Mouse (Mus musculus) right cerebral cortex, adult 2 months (tissue): ENCODE results near the gene Plekhg1.

Source experiments
- DNase-seq, 2 experiments: peaks; one replicate each; pipeline ENCODE4 v3.0.0; 2021 to 2022; ENCODE audit warnings: low spot score in 2 of 2

The Plekhg1 gene

DNA sequence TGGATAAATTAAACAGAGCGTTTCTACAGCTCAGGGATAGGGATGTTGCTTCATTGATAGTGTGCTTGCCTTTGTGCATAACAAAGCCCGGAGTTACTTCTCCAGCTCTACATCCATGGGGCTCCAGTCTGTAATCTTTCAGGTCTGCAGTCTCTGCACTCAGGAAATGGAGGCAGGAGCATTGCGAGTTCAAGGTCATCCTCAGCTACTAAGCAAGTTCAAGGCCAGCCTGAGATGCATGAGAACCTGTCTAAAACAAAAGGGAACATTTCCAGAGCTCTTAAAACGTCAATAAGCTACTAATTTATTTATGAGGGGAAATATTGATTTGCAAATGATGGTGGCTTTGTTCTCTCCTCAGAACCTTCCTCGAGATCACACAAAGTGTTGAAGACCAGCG lies 209.1 kb downstream of the Plekhg1 start:
- DNase-seq, result no peak

DNA sequence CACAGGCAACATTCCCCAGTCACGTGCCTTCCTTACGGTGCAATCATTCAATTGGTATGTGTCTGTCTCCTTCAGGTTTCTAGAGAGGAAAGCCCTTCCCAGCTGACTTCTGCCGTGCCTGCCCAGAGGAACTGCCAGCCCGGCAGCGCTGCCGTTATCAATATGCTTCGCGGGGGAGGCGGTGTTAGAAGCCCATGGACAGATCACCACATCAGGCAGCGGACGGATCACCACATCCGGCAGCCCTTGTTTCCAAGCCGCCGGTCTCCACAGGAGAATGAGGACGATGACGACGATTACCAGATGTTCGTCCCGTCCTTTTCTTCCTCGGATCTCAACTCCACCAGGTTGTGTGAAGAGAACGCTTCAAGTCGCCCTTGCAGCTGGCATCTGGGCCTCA lies 216.3 kb downstream of the Plekhg1 start:
- no peak for DNase-seq

DNA sequence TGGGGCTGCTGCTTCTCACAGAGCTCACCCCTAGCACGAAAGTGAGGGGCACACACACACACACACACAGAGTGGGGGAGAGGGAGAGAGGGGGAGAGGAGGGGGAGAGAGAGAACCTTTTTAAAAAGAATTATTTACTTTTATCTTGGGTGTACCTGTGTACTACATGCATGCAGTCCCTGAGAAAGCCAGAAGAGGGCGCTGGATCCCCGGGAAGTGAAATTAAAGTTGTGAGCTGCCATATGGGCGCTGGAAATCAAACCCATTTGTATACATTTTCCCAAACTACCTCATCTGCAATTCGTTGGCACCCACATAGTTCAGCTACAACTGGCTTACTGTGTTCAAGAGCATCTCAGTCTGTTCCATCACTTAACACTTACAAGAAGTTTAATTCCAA lies 218.4 kb downstream of the Plekhg1 start:
- DNase-seq, result no peak

DNA sequence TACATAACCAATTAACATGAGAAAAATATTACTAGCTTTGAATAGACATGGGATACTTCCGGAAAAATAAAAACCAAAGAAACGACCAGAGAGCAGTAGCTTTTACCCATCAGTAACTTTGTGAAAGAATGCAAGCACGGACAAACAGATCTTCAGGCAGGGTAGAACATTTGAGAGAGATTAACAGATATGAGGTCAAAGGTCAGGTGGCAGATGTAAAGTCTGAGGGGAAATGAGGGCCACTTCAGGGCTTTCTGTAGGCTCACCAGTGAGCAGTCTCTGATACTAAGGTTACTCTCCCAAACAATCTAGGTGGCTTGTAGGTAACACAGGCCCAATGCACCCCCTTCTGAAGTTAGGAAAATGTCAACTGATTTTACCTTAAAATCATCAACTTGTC lies 228.9 kb downstream of the Plekhg1 start:
- DNase-seq, result no peak

DNA sequence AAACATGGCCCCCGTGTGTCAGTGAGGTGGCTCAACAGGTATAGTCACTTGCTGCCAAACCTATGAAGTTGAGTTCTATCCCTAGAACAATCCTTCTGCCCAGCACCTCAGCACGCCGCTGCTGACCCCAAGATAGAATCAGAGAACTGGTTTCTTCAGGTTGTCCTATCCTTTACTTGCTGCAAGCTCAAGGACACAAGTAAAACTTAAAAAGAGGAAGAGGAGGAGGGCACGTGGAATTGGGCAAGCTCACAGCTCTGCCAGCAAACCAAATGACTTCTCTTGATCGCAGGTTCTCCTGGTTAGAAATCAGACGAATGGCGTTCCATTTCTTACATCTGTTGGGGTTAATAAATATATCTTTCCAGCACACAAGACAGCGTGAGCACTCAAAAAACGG lies 232.1 kb downstream of the Plekhg1 start:
- DNase-seq, result no peak

DNA sequence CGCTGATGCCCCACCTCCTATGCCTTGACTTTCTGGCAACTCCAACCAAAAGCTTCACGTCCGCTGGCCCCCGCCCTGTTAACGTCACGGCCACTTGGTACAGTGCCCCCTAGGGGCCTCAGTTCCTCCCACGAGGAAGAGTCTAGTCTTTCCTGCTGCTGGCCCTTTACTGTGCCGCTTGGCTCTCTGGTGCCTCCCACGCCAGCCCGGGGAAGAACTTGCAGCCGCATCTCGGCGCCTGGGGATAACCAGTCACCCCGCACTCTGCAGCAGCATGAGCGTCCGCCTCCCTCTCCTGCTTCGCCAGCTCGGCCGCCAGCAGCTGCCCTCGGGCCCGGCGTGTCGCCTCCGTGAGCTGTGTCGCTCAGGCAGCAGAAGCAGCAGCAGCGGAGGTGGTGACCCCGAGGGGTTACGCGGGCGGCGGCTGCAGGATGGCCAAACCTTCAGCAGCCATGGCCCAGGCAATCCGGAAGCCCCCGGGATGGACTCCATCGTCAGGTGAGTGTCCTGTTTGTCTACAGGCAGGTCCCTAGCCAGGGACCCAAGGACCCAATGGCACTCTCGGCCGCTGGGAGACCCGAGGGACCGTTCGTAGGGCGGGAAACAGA lies 232.9 kb downstream of the Plekhg1 start, which contains the start of gene Mthfd1l:
TSS of gene Mthfd1l (plus strand) at position 138 of the 608 bp plus-strand sequence.
- peak; percentile 78 to 81 for DNase-seq

DNA sequence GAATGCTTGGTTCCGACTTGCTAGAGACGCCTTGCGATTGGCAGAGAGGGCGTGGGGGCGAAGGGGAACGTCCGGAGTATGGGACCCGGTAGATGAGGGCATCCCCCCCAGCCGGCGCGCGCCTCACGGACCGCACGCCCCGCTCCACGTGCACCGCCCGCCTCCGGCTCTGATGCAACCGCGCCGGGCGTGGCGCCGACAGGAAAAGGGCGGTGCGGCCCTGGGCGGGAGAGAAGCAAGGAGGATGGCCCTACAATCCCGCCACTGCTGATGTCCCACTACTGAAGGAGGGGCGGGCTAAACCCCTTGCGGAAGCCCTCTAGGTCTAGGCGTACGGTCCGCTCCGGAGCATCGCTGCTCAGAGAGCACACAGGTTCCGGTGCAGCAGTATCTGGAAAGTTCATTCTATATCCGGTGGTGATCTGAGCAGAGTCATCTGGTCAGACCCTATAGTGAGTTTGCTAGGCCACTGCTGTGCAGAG lies 233.5 kb downstream of the Plekhg1 start:
- DNase-seq, result peak; percentile 79 to 81

DNA sequence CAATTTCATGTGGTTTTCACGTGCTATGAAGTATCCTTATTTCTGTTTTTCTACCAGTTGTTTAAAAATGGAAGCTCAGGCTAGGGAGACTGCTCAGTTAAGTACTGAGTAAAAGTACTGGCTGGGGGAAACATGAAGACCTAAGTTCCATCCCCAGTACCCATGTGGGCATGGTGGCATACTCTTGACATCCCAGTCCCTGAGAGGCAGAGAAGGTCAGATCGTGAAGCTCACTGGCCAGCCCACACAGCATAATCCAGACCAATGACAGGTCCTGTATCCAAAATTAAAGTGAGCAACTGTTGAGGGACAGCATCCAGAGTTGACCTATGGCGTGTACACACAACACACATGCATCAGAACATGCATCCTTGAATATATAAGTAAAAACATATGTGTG lies 234.2 kb downstream of the Plekhg1 start:
- no peak for DNase-seq

DNA sequence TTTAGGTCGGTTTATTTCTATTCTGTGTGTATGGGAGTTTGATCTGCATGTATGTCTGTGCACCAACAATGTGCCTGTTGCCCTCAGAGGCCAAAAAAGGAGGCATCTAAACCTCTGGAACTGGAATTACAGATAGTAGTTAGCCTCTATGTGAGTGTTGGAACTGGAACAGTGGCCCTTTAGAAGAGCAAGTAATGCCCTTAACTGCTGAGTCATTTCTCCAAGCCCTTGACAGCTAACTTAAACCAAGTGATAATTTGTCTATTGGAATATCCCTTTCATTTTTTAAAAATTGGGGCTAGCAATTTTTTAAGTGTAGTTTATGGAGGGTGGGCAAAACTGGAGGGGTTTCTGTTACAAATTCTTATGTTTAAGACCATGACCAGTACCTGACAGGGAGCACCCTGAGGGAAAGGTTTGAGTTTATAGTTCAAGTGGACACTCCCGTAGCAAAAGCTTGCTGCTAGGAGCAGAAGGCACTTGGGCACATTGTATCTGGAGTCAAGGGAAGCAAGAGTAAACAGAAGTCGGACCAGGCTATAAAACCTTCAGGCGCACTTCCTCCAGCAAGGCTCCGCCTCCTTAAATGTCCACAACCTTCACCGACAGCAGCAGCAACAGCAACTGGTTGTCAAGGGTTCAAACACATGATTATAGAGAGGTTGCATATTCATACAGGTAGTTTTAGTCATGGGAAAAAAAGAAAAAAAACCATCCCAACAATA lies 235.9 kb downstream of the Plekhg1 start:
- no peak for DNase-seq

DNA sequence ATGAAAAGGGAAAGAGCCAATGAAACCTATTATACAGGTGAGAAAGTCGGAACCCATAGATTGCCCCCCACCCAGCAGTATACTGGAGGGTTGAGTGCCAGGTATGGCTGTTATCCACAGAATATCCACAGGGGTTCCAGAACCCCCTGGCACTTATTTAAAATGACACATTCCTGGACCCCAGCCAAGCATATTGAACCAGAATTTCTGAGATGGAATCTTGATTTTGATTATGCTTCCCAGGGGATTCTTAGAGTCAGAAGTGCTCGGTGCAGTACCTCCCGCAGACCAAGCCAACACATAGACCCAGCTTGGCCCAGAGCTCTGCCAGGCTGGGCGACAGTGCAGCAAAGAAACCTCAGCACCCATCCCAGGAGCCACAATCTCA lies 236.5 kb downstream of the Plekhg1 start:
- DNase-seq, result no peak

DNA sequence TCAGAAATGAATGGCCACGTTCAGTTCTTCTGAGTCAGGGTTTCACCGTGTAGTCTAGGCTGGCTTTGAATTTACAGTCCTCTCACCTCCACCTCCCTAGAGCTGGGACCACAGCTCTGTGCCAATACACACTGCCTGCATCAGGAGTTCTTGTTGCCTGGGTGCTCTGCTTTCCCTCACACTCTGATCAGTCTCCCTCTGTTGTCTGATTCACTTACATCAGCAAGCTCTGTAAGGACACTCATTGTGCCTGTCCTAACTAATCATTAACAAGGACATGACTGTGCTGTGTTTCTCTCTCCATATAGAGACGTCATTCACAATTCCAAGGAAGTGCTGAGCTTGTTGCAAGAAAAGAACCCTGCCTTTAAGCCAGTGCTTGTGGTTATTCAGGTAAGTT lies 238.2 kb downstream of the Plekhg1 start:
- no peak for DNase-seq

DNA sequence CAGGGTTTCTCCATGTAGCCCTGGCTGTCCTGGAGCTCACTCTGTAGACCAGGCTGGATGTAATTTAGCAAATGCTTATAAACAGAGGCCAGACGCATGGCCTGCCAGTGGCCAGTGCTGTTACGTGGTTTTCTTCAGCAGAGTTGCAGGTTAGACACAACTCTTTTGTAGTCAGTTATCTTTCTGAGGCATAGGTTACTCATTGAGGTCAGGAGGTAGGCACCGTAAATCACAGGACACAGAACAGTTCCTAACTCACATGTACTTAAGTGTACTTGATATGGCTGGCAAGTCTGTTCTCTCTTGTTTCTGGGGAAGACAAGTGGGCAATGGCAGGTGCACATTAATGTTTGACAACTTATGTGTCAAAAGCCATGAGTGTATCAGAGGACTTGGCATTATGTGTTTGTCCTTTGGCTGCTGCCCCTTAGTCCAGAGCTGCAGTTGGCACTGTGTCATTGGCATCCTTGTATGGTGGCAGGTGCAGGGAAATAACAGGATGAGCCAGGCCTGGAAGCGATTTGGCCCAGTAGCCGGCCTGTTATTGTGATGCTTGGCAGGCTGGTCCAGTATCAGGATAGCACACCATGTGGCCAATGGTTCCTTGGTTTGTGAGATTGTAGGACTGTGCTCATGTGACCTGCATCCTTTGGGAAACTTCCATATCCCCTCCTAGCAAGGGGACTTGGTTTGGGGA lies 238.8 kb downstream of the Plekhg1 start:
- no peak for DNase-seq

DNA sequence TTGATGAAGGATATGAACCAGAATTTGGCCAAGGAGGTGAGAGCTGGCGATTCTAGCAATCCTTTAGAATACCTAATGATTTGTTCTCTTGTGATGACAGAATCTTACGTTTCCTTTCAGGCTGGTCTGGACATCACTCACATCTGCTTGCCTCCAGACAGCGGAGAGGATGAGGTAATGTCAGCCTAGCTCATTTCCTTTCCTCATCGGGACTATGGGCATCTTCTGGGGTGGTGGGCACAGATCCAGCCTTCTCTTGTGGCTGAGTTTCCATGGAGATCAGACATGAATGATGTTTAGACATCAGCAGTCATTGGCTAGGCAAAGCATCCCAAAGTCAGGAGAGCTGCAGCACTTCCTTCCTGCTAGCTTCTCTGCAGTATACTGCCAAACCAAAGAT lies 240.1 kb downstream of the Plekhg1 start:
- DNase-seq, result no peak

DNA sequence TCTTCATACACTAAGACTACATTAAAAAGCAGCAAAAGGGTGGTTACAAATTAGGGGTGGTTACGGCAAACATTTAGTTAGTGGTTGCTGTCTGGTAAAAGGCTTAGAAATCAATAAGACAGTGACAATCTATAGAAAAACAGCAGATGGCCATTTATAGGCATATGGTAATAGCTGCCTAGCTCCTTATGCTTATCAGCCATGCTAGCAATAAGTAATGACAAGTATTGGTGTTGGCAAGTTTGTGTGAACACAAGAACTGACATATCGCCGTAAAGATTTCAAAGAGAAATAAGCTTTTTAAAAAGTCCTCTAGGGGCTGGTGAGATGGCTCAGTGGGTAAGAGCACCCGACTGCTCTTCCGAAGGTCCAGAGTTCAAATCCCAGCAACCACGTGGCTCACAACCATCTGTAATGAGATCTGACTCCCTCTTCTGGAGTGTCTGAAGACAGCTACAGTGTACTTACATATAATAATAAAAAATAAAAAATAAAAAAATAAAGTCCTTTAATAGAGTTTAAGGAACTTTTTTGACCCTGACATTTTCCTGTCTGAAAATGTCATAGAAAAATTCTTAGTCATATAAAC lies 250.2 kb downstream of the Plekhg1 start:
- no peak for DNase-seq

DNA sequence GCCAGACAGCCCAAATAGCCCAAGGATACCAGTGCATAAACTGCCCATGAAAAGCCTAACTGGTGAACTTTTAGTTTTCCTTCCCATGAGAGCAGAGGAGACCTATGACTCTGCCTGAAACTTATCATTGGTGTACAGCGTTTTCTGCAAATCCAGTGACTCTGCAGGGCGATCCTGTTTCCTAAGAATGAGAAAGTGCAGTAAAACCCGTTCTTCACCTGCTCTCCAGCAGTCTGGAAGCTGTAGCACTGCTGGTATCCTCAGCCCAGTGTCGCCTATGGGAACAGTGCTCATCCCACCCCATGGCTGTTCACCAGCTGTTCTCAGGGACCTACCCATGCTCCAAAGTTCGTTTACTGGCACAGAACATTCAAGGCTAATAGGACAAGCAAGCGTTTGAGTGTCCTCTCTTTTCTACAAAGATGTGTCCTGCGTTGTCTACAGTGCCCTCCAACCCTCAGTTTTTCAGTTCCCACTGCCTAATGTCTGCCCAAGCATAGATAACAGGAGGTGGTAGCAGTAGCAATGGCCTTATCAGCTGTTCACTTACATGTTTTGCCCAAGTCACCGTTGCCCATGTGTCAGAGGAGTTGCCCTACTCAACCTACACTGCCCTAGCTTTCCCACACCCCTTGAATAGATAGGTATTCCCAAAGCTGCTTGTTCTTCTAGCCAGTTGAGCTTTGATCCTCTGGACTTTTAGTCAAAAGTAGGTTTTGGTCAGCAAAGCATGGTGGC lies 253.4 kb downstream of the Plekhg1 start:
- DNase-seq, result no peak

DNA sequence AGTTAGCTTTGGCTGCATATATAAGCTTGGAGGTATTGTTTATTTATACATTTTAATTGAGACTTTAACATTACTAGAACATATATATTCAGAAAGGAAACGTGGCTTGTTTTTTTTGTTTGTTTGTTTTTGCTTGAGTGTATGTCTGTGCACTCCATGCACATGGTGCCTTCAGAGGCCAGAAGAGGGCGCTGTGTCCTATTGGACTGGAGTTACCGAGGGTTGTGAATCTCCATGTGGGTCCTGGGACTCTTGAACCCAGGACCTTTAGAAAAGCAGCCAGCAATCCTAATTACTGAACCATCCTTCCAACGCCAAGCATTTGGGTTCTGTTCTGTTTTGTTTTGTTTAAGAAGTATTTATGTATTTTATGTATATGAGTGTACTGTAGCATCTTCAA lies 255.1 kb downstream of the Plekhg1 start:
- DNase-seq, result no peak

DNA sequence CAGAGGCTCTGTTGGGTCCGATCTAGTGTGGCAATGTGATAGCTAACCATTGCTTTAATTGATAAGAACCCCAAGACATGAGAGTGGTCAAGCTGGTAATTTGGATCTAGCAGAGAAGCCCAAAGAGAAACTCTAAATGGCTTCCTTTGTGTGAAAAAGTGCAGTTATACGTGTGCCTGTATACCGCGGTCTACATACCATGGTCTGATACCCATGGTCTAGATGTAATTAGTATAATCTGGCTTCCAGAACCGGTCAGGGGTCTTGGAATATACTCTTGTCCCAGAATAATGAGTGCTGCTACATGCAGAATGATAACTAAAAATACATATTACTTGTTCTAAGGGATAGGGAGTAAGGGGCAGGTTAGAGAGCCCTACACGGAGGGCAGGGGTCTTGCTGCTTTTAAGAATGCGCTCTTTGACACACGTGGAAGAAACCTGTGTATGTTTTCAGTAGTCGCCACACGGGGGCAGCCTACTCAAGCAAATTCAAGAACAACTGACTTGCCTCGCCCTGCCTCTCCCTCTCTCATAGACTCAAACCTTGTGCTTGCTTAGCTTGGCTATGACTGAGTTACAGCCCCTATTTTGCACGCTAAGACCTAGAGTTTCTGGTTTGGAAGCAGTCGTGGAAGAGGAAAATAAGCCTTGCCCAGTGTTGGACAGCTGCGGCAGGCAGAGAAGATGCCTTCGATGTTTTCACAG lies 256.2 kb downstream of the Plekhg1 start:
- DNase-seq, result peak; percentile 70 to 74

DNA sequence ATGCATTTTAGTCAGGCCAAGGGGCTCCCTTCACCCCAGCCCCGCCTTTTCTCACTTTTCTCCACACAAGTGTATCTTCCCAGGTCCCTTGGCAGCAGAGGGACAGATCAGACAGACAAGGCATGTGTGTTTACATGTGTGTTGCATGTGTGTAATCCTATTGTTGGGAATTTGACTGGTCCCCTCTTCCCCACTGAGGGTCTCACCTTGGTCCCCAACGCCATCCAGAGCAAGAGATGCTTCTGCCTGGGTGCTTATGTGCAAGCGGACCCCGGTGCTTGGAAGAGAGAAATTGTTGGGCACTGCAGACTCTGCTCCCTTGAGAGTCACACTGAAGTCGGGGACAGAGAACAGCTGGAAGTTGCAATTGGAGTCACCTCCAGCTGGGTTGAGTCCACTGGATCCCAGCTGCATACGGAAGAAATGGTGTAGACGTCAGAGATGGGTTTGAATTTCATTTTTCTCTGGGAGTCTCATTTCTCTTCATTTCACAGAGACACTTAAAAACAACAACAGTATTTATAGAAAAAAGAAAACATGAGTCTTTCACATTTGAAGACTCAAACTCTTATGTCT lies 257.8 kb downstream of the Plekhg1 start:
- DNase-seq, result no peak

DNA sequence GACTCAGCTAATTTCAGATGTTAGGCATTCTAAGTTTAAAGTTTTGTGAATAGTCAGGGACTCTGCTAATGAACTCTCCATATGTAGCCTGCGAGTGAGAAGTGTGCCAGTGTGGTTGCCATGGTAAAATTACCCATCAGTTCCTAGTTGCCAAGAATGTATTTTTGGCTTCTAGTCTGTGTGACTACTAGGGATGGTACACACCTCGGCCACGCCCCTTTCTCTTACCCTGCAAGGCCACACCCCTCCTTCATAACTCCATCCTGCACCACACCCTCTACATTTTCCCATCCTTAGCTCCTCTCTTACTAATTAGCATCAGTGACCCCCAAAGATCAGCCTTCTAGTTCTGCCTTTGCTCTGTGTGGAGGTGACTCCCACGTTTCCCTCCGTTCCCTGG lies 262.5 kb downstream of the Plekhg1 start:
- peak in 1 of 2 experiments; percentile 21 for DNase-seq

DNA sequence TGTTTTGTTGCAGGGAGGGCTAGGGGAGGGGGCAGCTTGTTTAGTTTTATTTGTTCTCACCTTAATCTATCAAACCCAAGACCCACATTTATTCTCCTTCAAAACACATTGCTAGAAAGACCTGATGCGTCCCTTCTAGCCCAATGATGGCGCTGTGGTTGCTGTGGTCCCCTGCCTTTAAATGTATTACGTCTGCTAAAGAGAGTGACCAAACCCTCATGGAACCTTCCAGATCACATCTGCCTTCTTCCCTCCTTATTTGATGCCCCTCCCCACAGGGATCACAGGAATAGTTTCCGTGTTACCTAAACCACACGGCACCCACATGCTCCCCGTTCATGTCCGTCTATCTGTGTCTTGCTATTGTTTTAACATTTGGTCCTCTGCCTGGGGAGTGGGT lies 265.0 kb downstream of the Plekhg1 start:
- DNase-seq, result no peak
